Mouse (Mus musculus) lung, postnatal 0 days (tissue): ENCODE results near the gene Fbxo42.

Experiments
- CTCF ChIP-seq: IDR thresholded peaks from 2 replicates; pipeline ENCODE4 v1.5.1; 2016; ENCODE audit warnings: antibody characterized with exemption, mild to moderate bottlenecking
- EP300 ChIP-seq: IDR thresholded peaks from 2 replicates; pipeline ENCODE4 v1.6.1; 2016; ENCODE audit warnings: antibody characterized with exemption, mild to moderate bottlenecking, control low read depth

DNA sequence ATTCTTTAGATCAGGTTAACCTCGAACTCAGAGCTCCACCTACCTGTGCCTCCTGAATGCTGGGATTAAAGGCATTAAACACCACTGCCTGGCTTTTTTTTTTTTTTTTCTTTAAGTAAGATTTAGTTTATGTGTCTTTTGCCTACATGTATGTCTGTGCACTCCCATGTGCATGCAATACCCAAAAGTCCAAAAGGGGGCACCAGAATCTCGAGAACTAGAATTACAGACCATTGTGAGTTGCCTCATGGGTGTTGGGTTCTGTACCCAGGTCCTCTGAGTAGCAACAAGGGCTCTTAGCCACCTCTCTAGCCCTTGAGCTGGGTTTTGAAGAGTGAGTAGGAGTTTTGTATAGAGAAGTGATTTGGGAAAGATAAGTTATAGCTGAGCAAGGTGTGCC, 104.9 kb downstream of the Fbxo42 start:
- TF ChIP-seq EP300: no peak
- TF ChIP-seq CTCF: peak; percentile 42
